8 mouse cellular contexts compared by ENCODE assay signal in the genomic region with DNA sequence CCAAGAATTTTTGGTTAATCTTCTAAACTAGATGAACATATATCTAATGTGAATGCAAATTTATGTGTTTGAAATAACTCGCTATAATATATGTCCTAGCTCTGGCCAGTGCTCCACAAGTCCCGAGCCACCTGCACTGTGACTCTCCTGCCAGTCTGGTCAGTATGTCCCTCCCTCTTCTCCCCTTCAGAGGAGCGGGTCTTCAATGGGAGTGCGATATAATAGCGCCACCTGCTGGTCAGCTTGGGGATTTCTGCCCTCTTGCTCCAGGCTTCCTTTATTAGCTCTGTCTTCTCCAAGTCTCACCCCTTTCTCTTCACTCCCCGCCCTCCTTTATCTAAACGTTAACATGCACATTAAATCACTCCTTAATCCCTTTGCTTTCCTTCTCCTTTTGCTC. TPM values are rescaled to one million over a fixed set of nuclear protein-coding genes. Genes with fewer than 3 reads are reported as not detected.
DNase-seq lines count a peak whose midpoint lies in the region; ATAC-seq and TF ChIP-seq lines count a peak whose summit lies in the region.

No protein-coding gene starts in this region.

- H3K27ac ChIP-seq in heart, adult 2 months: no peak overlapping the region
- H3K27ac ChIP-seq in kidney, embryonic 14.5 days (ENCODE audit: low read depth, low read length): no peak overlapping the region

- WGBS in heart, adult 2 months: under 1% methylated on average over 7 of the region's 7 CpGs
- 2% methylated on average over 7 of the region's 7 CpGs for WGBS in kidney, embryonic 14.5 days

- no peaks in the 10 kb centered on the region for H3K36me3 ChIP-seq in heart, adult 2 months (ENCODE audit: control insufficient read depth, insufficient read depth, low read length)
- no peaks in the 10 kb centered on the region for H3K36me3 ChIP-seq in kidney, embryonic 14.5 days (ENCODE audit: control insufficient read depth, insufficient read depth, low read length)

- peak; percentile 78 for DNase-seq in 3T3-L1 (ENCODE audit: low read depth, low spot score)
- DNase-seq in adrenal gland, postnatal 10 days: peak; percentile 90
- peak; percentile 82 for DNase-seq in embryo, embryonic 9.5 days (ENCODE audit: extremely low spot score)
- peak; percentile 77 to 86 for DNase-seq in heart, adult 2 months
- peak; percentile 75 for DNase-seq in liver
- peak; percentile 82 for DNase-seq in naive thymus-derived CD4-positive, alpha-beta T cell, adult 2 months (ENCODE audit: low read depth)
- DNase-seq in spleen, postnatal 4 days (ENCODE audit: low spot score in 2 of 2): peak; percentile 72 to 90

- H3K4me3 ChIP-seq in heart, adult 2 months: no peak overlapping the region
- H3K4me3 ChIP-seq in kidney, embryonic 14.5 days (ENCODE audit: low read length): no peak overlapping the region

- intact Hi-C loops in heart, adult 2 months (cut with DNase I): loop anchor here (1.0 to 10.0 kb wide), 5 partner anchors 51 to 764 kb away; a partner anchor contains a TSS

- no peak for TF ChIP-seq POLR2A in heart, adult 2 months (IDR thresholded peaks at IDR 0.05; ENCODE audit: insufficient read depth, low read depth, low read length)

- no peak overlapping the region for H3K9ac ChIP-seq in heart, adult 2 months (ENCODE audit: low read depth, low read length)
- no peak overlapping the region for H3K9ac ChIP-seq in kidney, embryonic 14.5 days (ENCODE audit: low read depth, low read length)

- no peak overlapping the region for H3K4me2 ChIP-seq in kidney, embryonic 14.5 days (replicated peaks; ENCODE audit: low read depth, low read length)

- TF ChIP-seq CTCF in heart, adult 2 months (IDR thresholded peaks at IDR 0.05): no peak; the same call in 1 of the 2 replicates

- H3K27me3 ChIP-seq in heart, adult 2 months (ENCODE audit: control insufficient read depth, insufficient read depth, low read length): no peaks in the 10 kb centered on the region
- no peaks in the 10 kb centered on the region for H3K27me3 ChIP-seq in kidney, embryonic 14.5 days (ENCODE audit: control insufficient read depth, insufficient read depth, low read length)

- no peaks in the 10 kb centered on the region for H3K79me2 ChIP-seq in heart, adult 2 months (replicated peaks; ENCODE audit: control insufficient read depth, insufficient read depth, low read length)

- ATAC-seq in kidney, embryonic 14.5 days (ENCODE audit: low FRiP score, low TSS enrichment): peak; percentile 76; the same call in 1 of the 2 replicates

- H3K4me1 ChIP-seq in heart, adult 2 months (ENCODE audit: control insufficient read depth, insufficient read depth, low read length): peaks cover 3% of the 10 kb centered on the region
- 0 out of 2 replicates have a peak, but pooled peaks cover 3% of the 10 kb centered on the region for H3K4me1 ChIP-seq in kidney, embryonic 14.5 days (ENCODE audit: control insufficient read depth, insufficient read depth, low read length)

- H3K9me3 ChIP-seq in kidney, embryonic 14.5 days (ENCODE audit: control insufficient read depth, low read length): no peaks in the 10 kb centered on the region

- TF ChIP-seq EP300 in heart, adult 2 months (IDR thresholded peaks at IDR 0.05; ENCODE audit: insufficient read depth, low read depth, low read length): peak; percentile 96

RNA-seq across cellular contexts. Expression of a gene that starts 51.6 kb away (rescaled TPM):
- 100 to 1,000 TPM; 111 to 116 TPM for total RNA-seq in adrenal gland, postnatal 10 days (2021)
- 10 to 100 TPM; 81.8 to 97.0 TPM for total RNA-seq in heart, adult 2 months (2021)
- polyA plus RNA-seq in heart, adult 2 months (2012; rRNA removed): 20.8 and 45.8 TPM in 2 replicates
- 158 and 184 TPM in 2 replicates for polyA plus RNA-seq in kidney, embryonic 14.5 days (2014; fragmentation: Nextera tagmentation; extraction: Ambion mirVana)
